Mouse (Mus musculus): Measurements from ENCODE around the gene Srbd1. TPM values are rescaled to one million over a fixed set of nuclear protein-coding genes. Genes with fewer than 3 reads are reported as not detected.

Srbd1 gene
- total RNA-seq (2021), result 10 to 100 TPM; 18.8 to 20.6 TPM
- long read RNA-seq, experiment 1, transcript Srbd1-201 (21 exons, 3,530 nt), result major isoform, 5 of 9 reads
- long read RNA-seq, experiment 1, partial matches to known transcripts, result 1 of 9 reads
- long read RNA-seq, experiment 1, other reads (novel, unspliced or antisense), result 3 of 9 reads
- long read RNA-seq, experiment 2, partial matches to known transcripts, result 1 of 3 reads
- long read RNA-seq, experiment 2, other reads (novel, unspliced or antisense), result 0 of 3 reads

- peak; percentile 93 to 94 for DNase-seq
Measured at GRCm38 (mm10) chr17:86145079-86145951, at the start of gene Srbd1. Srbd1 (minus strand) TSS chr17:86145175.

DNA sequence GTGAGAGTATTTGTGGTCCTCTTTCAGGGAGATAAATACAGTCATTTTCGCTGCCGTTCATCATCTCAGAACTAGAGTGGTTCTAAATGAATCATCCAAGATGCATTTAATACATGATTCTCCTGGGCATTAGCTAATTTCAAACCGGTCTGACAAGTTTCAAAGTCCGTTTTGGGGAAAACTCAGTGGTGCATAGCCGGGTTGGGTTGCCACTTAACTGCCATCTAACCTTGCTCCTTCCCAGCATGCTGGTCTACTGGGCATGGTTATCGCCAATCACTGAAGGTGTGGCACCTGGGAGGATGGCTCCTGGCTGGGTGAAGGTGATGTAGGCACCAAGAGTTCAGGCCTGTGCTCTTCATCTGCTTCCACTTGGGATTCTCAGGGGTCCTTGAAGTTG lies 49.0 kb upstream of the Srbd1 start:
- no peak for DNase-seq

DNA sequence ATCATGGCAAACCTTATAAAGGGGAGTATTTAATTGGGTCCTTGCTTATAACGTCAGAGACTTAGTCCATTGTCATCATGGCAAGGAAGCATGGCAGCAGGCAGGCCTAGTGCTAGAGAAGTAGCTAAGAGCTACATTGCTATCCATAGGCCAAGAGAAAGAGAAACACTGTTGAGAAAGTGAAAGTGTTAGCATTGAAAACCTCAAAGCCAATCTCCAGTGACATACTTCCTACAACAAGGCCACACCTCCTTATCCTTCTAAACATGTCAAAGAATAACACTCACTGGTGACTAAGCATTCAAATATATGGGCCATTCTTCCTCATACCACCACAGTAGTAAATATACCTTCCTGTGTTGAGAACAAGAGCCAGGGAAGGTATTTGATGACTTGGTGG lies 42.8 kb upstream of the Srbd1 start:
- DNase-seq, result no peak

- DNase-seq, result no peak
Measured at GRCm38 (mm10) chr17:86185584-86185983, 40.6 kb upstream of the Srbd1 start.

DNA sequence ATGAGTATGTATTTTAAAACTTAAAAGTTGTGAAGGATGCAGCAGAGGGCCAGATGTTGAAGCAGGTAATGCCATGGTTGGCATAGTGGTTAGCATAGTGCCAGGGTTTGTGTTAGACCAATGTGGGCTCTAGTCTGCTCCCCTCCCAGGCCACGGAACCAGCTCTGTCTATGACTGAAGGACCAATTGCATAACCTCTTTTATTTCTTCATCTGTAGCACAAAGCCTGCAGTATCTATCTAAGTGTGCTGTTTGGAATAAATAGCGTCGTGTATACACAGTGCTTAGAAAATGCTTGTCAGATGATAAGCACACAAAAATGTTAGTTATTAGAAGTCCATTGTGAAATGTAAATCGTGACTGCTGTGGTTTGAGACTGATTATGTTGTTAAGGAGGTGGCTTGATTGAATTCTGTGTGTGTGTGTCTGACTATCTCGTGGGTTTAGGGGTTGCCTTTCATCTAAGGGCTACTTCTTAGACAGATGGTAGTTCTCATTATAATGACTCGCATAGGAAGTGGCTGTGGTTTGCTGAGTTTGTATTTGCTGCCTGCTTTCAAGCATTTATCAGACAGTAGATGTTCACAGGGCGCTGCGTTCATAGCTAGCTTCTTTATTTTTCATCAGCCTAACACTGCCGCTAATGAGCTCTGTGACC lies 39.7 kb upstream of the Srbd1 start:
- DNase-seq, result no peak

DNA sequence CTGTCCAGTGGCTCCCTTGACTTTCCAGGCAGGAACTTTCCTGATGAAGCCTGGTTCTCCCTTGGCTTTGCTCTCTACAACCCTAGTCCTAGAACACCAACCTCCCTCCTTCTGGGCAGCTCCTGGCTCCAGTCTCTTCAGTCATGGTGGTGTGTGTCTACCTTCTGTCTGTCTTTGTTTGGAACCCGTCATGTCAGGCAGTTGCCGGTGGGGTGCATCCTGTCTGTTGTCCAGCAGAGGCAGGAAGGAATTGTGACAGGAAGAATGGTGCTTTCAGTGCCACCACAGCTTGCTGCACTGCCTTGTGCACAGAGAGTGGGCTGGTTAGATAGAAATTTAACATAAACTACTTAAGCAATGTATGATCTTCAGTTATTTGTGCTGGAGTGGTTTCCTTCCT lies 38.8 kb upstream of the Srbd1 start:
- no peak for DNase-seq

GRCm38 (mm10) chr17:86176722-86177121 lies 31.7 kb upstream of the Srbd1 start:
- no peak for DNase-seq

- no peak for DNase-seq
Measured at GRCm38 (mm10) chr17:86175516-86175915, 30.5 kb upstream of the Srbd1 start.

DNA sequence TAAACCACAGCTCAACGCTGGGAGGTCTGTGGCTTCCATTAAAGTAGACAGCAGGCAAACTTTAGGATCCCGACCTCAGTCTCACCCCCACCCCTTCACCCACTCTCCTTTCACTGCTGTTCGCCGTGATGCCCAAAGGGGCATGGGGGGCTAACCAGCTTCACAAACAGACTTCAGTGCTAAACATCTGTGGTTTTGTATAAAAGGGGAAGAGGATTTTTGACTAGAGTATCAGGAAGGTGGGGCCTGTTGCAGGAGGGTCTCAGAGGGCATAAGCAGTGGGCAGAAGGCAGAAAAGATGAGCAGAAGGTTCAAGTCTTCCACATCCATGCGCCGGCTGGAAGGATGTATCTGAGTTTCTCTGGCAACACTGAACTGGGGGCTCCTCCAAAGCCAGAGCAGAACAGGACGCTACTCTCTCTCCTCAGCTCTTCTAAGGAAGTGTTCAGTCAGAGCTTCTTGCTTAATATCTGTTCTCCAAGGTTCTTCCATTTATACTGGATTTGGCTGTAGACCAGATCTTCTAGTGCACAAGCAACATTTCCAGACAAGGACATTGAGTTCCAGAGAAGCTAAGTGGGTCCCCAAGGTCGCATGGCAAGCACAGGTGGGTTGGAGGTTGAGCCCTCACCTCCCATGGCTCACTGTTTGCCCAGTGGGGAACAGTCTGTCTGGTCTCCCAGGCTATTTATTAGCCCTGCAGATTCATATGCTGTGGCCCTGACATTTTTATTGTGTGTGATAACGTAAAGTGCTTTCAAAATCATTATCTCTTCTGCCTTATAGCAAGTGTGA lies 25.4 kb upstream of the Srbd1 start:
- no peak for DNase-seq

GRCm38 (mm10) chr17:86169092-86169491 lies 24.1 kb upstream of the Srbd1 start:
- no peak for DNase-seq

GRCm38 (mm10) chr17:86168231-86168981 lies 23.4 kb upstream of the Srbd1 start:
- DNase-seq, result peak; percentile 49 to 57

DNA sequence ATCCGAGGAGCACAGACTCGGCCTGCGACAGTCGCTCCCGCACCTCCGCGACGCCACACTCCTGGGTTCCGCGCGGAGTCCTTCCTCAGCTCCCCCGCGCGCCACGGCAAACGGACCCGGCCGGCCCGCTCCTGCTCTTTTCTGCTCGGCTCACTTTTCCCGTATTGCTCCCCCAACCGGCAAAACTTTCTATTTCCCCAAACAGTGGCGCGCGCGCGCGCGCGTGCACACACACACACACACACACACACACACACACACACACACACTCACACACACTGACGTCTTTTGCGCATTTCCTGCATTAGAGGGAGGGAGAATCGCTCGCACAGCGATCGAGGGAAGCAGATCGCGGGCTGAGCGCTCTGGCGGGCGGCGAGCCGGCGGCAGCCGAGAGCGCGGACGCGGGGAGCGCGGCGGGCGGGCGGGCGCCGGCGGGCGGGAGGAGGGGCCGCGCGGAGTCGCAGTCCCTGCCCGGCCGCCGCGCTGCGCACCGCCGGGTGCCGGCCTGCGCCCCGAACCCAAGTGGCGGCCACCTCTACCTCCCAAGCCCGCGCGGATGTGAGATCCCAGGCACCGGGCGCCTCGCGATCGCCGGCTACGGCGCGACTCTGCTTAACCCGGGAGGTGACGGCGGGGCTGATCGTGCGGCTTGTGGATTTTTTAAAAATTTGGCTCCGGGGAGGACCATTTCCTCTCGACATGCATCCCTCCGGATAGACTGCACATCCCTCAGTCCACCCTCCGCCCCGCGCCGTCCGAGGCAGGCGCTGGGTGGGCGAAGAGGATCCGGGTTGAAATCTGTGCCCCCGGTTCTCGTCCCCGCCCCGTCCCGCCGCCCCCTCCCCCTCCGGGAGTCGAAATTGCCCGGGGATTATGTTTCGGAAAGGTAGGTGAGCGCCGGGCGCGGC lies 22.6 kb upstream of the Srbd1 start, which contains the start of gene Prkce:
Gene Prkce, plus strand, starts transcription at position 466 of the 911 bp plus-strand sequence.
- DNase-seq, result peak; percentile 84 to 87

- DNase-seq, result peak; percentile 92 to 94
Measured at GRCm38 (mm10) chr17:86166567-86167319, 21.8 kb upstream of the Srbd1 start.

- DNase-seq, result no peak
Measured at GRCm38 (mm10) chr17:86166051-86166566, 21.1 kb upstream of the Srbd1 start.

DNA sequence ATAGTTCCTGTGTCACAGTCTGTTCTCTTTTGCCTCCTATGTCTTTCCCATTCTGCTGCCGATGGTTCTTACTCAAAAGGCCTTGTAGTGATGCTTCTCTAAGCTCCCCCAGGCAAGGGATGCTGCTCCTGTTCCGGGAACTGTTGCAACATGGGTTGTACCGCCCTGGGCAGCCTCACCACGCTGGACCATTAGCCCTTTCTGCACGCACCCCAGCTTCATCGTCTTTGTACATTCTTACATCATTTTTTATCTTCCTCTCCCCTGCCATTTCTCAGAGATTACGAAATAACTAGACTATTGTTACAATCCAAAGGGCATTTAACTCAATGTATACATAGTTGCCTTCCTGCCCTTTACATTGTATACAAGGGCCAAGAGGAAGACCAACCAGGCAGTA lies 19.4 kb upstream of the Srbd1 start:
- no peak for DNase-seq

- no peak for DNase-seq
Measured at GRCm38 (mm10) chr17:86162672-86163071, 17.7 kb upstream of the Srbd1 start.

DNA sequence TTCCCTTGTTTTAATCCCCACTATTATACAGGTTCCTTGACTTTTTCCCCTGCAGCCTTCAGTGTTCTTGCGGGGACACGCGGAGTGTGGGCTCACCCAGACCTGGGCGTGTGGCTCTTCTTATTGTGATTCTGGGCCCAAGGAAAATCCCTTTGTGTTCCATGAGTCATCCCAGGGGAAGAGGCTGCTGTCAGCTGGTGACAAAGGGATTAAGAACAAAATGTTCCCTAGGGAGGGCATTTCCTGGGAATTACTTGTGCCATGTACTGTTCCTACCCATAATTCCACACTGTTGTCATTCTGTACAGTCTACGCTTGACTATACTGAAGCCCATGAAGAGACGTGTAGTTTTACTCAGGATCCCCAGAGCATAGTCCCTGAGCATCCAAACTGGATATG lies 12.0 kb upstream of the Srbd1 start:
- DNase-seq, result peak in 1 of 2 experiments; percentile 35

DNA sequence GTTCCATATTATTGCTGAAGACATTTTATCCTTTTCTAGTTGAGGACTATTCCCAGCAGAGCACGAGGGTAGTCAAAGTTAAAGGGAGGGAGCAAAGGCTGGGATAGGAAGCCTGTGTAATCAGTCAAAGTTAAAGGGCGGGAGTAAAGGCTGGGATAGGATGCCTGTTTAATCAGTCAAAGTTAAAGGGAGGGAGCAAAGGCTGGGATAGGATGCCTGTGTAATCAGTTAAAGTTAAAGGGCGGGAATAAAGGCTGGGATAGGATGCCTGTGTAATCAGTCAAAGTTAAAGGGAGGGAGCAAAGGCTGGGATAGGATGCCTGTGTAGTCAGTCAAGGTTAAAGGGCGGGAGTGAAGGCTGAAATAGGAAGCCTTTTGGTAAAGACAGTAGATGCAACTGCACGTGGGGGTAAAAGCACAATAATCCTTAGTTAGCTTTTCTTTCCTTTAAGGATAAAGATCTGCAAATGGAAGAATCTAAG lies 5.9 kb upstream of the Srbd1 start:
- DNase-seq, result peak; percentile 45 to 74

GRCm38 (mm10) chr17:86149726-86150125 lies 4.8 kb upstream of the Srbd1 start:
- DNase-seq, result no peak
